Mouse (Mus musculus): ENCODE measurements around the gene 1700092M07Rik. TPM values are rescaled to one million over a fixed set of nuclear protein-coding genes. Genes with fewer than 3 reads are reported as not detected.

Gene 1700092M07Rik
- polyA plus RNA-seq (2014; fragmentation: Illumina TruSeq; extraction: RNeasy Lipid Tissue Mini Kit (QIAGEN cat#74804); ENCODE audit: low read depth, low replicate concordance): not detected

GRCm38 (mm10) chr19:8740603-8741002 is at the start of gene 1700092M07Rik:
TSS of gene 1700092M07Rik (plus strand) at chr19:8740718.

DNA sequence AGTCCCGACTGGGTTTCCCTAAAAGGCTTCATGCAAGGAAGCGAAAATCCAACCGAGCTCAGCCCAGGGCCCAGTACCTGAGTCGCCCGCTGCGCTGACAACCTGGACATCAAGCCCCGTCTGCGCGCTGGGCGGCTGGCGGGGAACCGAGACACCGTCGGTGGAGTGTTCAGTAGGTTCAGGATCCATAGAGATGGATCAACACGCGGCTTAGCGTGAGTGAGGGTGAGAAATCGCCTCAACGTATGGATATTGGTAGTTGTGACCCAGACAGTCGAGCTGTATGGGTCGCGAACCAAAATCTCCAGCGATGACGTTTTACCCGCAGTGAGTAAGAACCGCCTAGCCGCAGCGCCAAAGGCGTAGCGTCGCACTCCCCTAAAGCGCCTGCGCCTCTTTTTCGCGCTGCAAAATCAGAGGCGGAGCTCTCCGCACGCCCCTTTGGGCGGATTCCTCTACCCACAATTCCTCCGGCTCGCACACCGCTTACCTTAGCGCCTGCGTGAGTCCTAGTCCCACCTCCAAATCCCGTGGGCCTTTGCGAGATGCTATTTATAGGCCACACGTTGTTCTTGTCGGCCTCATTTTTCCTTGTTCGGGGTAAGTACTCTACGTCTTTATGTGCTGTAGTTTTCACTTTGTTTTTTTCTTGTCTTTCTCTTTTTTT is 17.5 kb upstream of the 1700092M07Rik start, which contains the start of gene Slc3a2:
Gene Slc3a2 (minus strand): TSS at position 463 of the 667 bp plus-strand sequence.

GRCm38 (mm10) chr19:8735389-8736159 is 4.9 kb upstream of the 1700092M07Rik start, which contains the start of gene Wdr74:
TSS of gene Wdr74 (plus strand) at chr19:8735827.

GRCm38 (mm10) chr19:8741243-8741869 is 838 bp downstream of the 1700092M07Rik start, which contains the start of gene Stx5a:
TSS of gene Stx5a (plus strand) at chr19:8741413.

GRCm38 (mm10) chr19:8756635-8757387 is 16.3 kb downstream of the 1700092M07Rik start, which contains the start of gene Nxf1:
TSS of gene Nxf1 (plus strand) at chr19:8757073.

GRCm38 (mm10) chr19:8770567-8771270 is 30.2 kb downstream of the 1700092M07Rik start, which contains the start of gene Tmem223:
TSS of gene Tmem223 (plus strand) at chr19:8770996.

DNA sequence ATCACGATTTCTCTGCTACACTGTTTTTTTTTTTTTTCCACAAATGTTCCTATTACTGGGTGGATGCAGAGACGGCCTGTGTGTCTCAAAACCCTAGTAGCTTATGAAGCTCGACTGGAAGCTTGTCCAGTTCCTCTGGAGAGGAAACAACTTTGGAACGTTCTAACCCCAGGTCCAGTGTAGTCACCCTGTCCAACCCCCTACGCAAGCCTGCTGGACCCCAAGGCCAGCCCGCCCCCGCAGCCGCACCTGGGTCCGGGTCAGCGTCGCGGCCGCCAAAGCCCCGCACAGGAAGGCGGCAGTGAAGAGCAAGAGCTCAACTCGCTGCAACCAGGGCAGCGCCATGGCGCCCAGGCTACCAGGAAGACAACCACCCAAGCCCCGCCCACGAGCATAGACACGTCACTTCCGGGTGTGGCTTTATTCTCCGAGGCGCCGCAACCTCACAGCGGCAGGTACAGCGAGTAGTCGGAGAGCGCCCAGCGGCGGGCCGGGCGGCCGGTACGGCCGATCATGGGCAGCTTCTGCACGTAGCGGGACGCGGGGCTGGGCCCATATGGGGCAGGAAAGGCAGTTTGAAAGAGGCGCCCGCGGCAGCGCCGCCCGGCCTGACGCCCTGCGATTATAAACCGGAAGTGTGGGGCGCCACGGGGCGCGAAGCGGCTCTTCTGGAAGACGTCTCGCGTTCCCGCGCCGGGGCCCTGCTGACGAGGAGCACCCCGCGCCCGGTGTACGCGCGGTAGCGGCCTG is 33.7 kb downstream of the 1700092M07Rik start, which contains the start of gene Tmem179b:
Gene Tmem179b (minus strand): TSS at position 382 of the 750 bp plus-strand sequence.

GRCm38 (mm10) chr19:8786008-8786781 is 45.7 kb downstream of the 1700092M07Rik start, which contains the start of gene Taf6l:
TSS of gene Taf6l (minus strand) at chr19:8786417.

Other genes starting within 250 kb of the 1700092M07Rik start
- not detected for gene Slc22a8, start 149.5 kb upstream of the 1700092M07Rik start, polyA plus RNA-seq (2014; fragmentation: Illumina TruSeq; extraction: RNeasy Lipid Tissue Mini Kit (QIAGEN cat#74804); ENCODE audit: low read depth, low replicate concordance)
- gene Slc22a6, start 122.7 kb upstream of the 1700092M07Rik start, polyA plus RNA-seq (2014; fragmentation: Illumina TruSeq; extraction: RNeasy Lipid Tissue Mini Kit (QIAGEN cat#74804); ENCODE audit: low read depth, low replicate concordance): not detected
- gene Chrm1, start 76.9 kb upstream of the 1700092M07Rik start, polyA plus RNA-seq (2014; fragmentation: Illumina TruSeq; extraction: RNeasy Lipid Tissue Mini Kit (QIAGEN cat#74804); ENCODE audit: low read depth, low replicate concordance): 0.23 TPM
- 163 TPM for gene Slc3a2, start 17.3 kb upstream of the 1700092M07Rik start, polyA plus RNA-seq (2014; fragmentation: Illumina TruSeq; extraction: RNeasy Lipid Tissue Mini Kit (QIAGEN cat#74804); ENCODE audit: low read depth, low replicate concordance)
- 15.5 TPM for gene Wdr74, start 4.9 kb upstream of the 1700092M07Rik start, polyA plus RNA-seq (2014; fragmentation: Illumina TruSeq; extraction: RNeasy Lipid Tissue Mini Kit (QIAGEN cat#74804); ENCODE audit: low read depth, low replicate concordance)
- 63.2 TPM for gene Stx5a, start 695 bp downstream of the 1700092M07Rik start, polyA plus RNA-seq (2014; fragmentation: Illumina TruSeq; extraction: RNeasy Lipid Tissue Mini Kit (QIAGEN cat#74804); ENCODE audit: low read depth, low replicate concordance)
- gene Nxf1, start 16.4 kb downstream of the 1700092M07Rik start, polyA plus RNA-seq (2014; fragmentation: Illumina TruSeq; extraction: RNeasy Lipid Tissue Mini Kit (QIAGEN cat#74804); ENCODE audit: low read depth, low replicate concordance): 68.2 TPM
- gene Tmem223, start 30.3 kb downstream of the 1700092M07Rik start, polyA plus RNA-seq (2014; fragmentation: Illumina TruSeq; extraction: RNeasy Lipid Tissue Mini Kit (QIAGEN cat#74804); ENCODE audit: low read depth, low replicate concordance): 50.0 TPM
- 51.8 TPM for gene Tmem179b, start 33.7 kb downstream of the 1700092M07Rik start, polyA plus RNA-seq (2014; fragmentation: Illumina TruSeq; extraction: RNeasy Lipid Tissue Mini Kit (QIAGEN cat#74804); ENCODE audit: low read depth, low replicate concordance)
- 1.4 TPM for gene Taf6l, start 45.7 kb downstream of the 1700092M07Rik start, polyA plus RNA-seq (2014; fragmentation: Illumina TruSeq; extraction: RNeasy Lipid Tissue Mini Kit (QIAGEN cat#74804); ENCODE audit: low read depth, low replicate concordance)
- gene Polr2g, start 57.9 kb downstream of the 1700092M07Rik start, polyA plus RNA-seq (2014; fragmentation: Illumina TruSeq; extraction: RNeasy Lipid Tissue Mini Kit (QIAGEN cat#74804); ENCODE audit: low read depth, low replicate concordance): 94.7 TPM
- gene Zbtb3, start 61.8 kb downstream of the 1700092M07Rik start, polyA plus RNA-seq (2014; fragmentation: Illumina TruSeq; extraction: RNeasy Lipid Tissue Mini Kit (QIAGEN cat#74804); ENCODE audit: low read depth, low replicate concordance): 0.47 TPM
- 87.3 TPM for gene Ttc9c, start 78.6 kb downstream of the 1700092M07Rik start, polyA plus RNA-seq (2014; fragmentation: Illumina TruSeq; extraction: RNeasy Lipid Tissue Mini Kit (QIAGEN cat#74804); ENCODE audit: low read depth, low replicate concordance)
- 117 TPM for gene Hnrnpul2, start 79.3 kb downstream of the 1700092M07Rik start, polyA plus RNA-seq (2014; fragmentation: Illumina TruSeq; extraction: RNeasy Lipid Tissue Mini Kit (QIAGEN cat#74804); ENCODE audit: low read depth, low replicate concordance)
- not detected for gene AC129217.1, start 89.1 kb downstream of the 1700092M07Rik start, polyA plus RNA-seq (2014; fragmentation: Illumina TruSeq; extraction: RNeasy Lipid Tissue Mini Kit (QIAGEN cat#74804); ENCODE audit: low read depth, low replicate concordance)
- gene Bscl2, start 96.7 kb downstream of the 1700092M07Rik start, polyA plus RNA-seq (2014; fragmentation: Illumina TruSeq; extraction: RNeasy Lipid Tissue Mini Kit (QIAGEN cat#74804); ENCODE audit: low read depth, low replicate concordance): 24.6 TPM
- gene Gng3, start 98.5 kb downstream of the 1700092M07Rik start, polyA plus RNA-seq (2014; fragmentation: Illumina TruSeq; extraction: RNeasy Lipid Tissue Mini Kit (QIAGEN cat#74804); ENCODE audit: low read depth, low replicate concordance): 2.2 TPM
- gene Lrrn4cl, start 110.0 kb downstream of the 1700092M07Rik start, polyA plus RNA-seq (2014; fragmentation: Illumina TruSeq; extraction: RNeasy Lipid Tissue Mini Kit (QIAGEN cat#74804); ENCODE audit: low read depth, low replicate concordance): 3.3 TPM
- 25.3 TPM for gene Ubxn1, start 130.8 kb downstream of the 1700092M07Rik start, polyA plus RNA-seq (2014; fragmentation: Illumina TruSeq; extraction: RNeasy Lipid Tissue Mini Kit (QIAGEN cat#74804); ENCODE audit: low read depth, low replicate concordance)
- gene Uqcc3, start 140.2 kb downstream of the 1700092M07Rik start, polyA plus RNA-seq (2014; fragmentation: Illumina TruSeq; extraction: RNeasy Lipid Tissue Mini Kit (QIAGEN cat#74804); ENCODE audit: low read depth, low replicate concordance): 3.3 TPM
- gene Lbhd1, start 143.0 kb downstream of the 1700092M07Rik start, polyA plus RNA-seq (2014; fragmentation: Illumina TruSeq; extraction: RNeasy Lipid Tissue Mini Kit (QIAGEN cat#74804); ENCODE audit: low read depth, low replicate concordance): 76.6 TPM
- not detected for gene Gm49403, start 143.2 kb downstream of the 1700092M07Rik start, polyA plus RNA-seq (2014; fragmentation: Illumina TruSeq; extraction: RNeasy Lipid Tissue Mini Kit (QIAGEN cat#74804); ENCODE audit: low read depth, low replicate concordance)
- 7.9 TPM for gene 1810009A15Rik, start 148.1 kb downstream of the 1700092M07Rik start, polyA plus RNA-seq (2014; fragmentation: Illumina TruSeq; extraction: RNeasy Lipid Tissue Mini Kit (QIAGEN cat#74804); ENCODE audit: low read depth, low replicate concordance)
- not detected for gene Gm49416, start 148.2 kb downstream of the 1700092M07Rik start, polyA plus RNA-seq (2014; fragmentation: Illumina TruSeq; extraction: RNeasy Lipid Tissue Mini Kit (QIAGEN cat#74804); ENCODE audit: low read depth, low replicate concordance)
- gene Ints5, start 152.3 kb downstream of the 1700092M07Rik start, polyA plus RNA-seq (2014; fragmentation: Illumina TruSeq; extraction: RNeasy Lipid Tissue Mini Kit (QIAGEN cat#74804); ENCODE audit: low read depth, low replicate concordance): 1.2 TPM
- 97.8 TPM for gene Ganab, start 157.4 kb downstream of the 1700092M07Rik start, polyA plus RNA-seq (2014; fragmentation: Illumina TruSeq; extraction: RNeasy Lipid Tissue Mini Kit (QIAGEN cat#74804); ENCODE audit: low read depth, low replicate concordance)
- gene B3gat3, start 179.7 kb downstream of the 1700092M07Rik start, polyA plus RNA-seq (2014; fragmentation: Illumina TruSeq; extraction: RNeasy Lipid Tissue Mini Kit (QIAGEN cat#74804); ENCODE audit: low read depth, low replicate concordance): 11.3 TPM
- 3.3 TPM for gene Rom1, start 188.6 kb downstream of the 1700092M07Rik start, polyA plus RNA-seq (2014; fragmentation: Illumina TruSeq; extraction: RNeasy Lipid Tissue Mini Kit (QIAGEN cat#74804); ENCODE audit: low read depth, low replicate concordance)
- gene Eml3, start 188.8 kb downstream of the 1700092M07Rik start, polyA plus RNA-seq (2014; fragmentation: Illumina TruSeq; extraction: RNeasy Lipid Tissue Mini Kit (QIAGEN cat#74804); ENCODE audit: low read depth, low replicate concordance): 7.1 TPM
- gene Mta2, start 201.2 kb downstream of the 1700092M07Rik start, polyA plus RNA-seq (2014; fragmentation: Illumina TruSeq; extraction: RNeasy Lipid Tissue Mini Kit (QIAGEN cat#74804); ENCODE audit: low read depth, low replicate concordance): 70.1 TPM
- gene Tut1, start 213.1 kb downstream of the 1700092M07Rik start, polyA plus RNA-seq (2014; fragmentation: Illumina TruSeq; extraction: RNeasy Lipid Tissue Mini Kit (QIAGEN cat#74804); ENCODE audit: low read depth, low replicate concordance): 2.8 TPM
- 77.3 TPM for gene Eef1g, start 226.3 kb downstream of the 1700092M07Rik start, polyA plus RNA-seq (2014; fragmentation: Illumina TruSeq; extraction: RNeasy Lipid Tissue Mini Kit (QIAGEN cat#74804); ENCODE audit: low read depth, low replicate concordance)
- 34.2 TPM for gene Ahnak, start 248.6 kb downstream of the 1700092M07Rik start, polyA plus RNA-seq (2014; fragmentation: Illumina TruSeq; extraction: RNeasy Lipid Tissue Mini Kit (QIAGEN cat#74804); ENCODE audit: low read depth, low replicate concordance)

Data from adrenal gland, adult 10 weeks (tissue).